ENCODE assay signal across 14 mouse cellular contexts in genomic region chr11:59717801-59718291, GRCm38 (mm10). TPM values are rescaled to one million over a fixed set of nuclear protein-coding genes. Genes with fewer than 3 reads are reported as not detected.
A peak's percentile ranks its signal among the peaks of the same experiment; 100 is the strongest.
DNase-seq lines count a peak whose midpoint lies in the region; ATAC-seq lines count a peak whose summit lies in the region.
"Had no signal": no experiment of that assay in that cellular context is flagged by ENCODE, and none has a peak within 500 bp of the region (broad histone marks: within the 10 kb centered on the region; RNA-seq: fewer than 3 reads in every experiment).

No protein-coding gene starts in this region.

- H3K4me1 ChIP-seq in hindbrain, embryonic 14.5 days (replicated peaks; ENCODE audit: control insufficient read depth, insufficient read depth, low read length), result no peaks in the 10 kb centered on the region

- no peak overlapping the region for H3K4me3 ChIP-seq in hindbrain, embryonic 14.5 days (replicated peaks; ENCODE audit: low read length)
- H3K4me3 ChIP-seq: heart, embryonic 12.5 days; midbrain, embryonic 12.5 days; neural tube, embryonic 13.5 days had no signal

- ATAC-seq in activated CD4-positive, CD25-positive, alpha-beta regulatory T cell, adult 4 months, result no peak
- no peak for ATAC-seq in hindbrain, embryonic 14.5 days (ENCODE audit: low FRiP score)

- H3K4me2 ChIP-seq in hindbrain, embryonic 14.5 days (replicated peaks), result no peak overlapping the region
- H3K4me2 ChIP-seq: heart, embryonic 12.5 days; lung, embryonic 14.5 days; midbrain, embryonic 12.5 days; neural tube, embryonic 13.5 days had no signal

- 94% methylated on average over 4 of the region's 4 CpGs for WGBS in hindbrain, embryonic 14.5 days

- DNase-seq in cerebellum, postnatal 14 days, result peak; percentile 19 to 42
- DNase-seq in cerebellum, postnatal 36 days, result no peak
- DNase-seq in 3T3-L1 (ENCODE audit: low read depth, low spot score), result peak; percentile 64
- DNase-seq in adrenal gland, postnatal 36 days, result peak; percentile 75 to 83
- peak; percentile 70 to 71 for DNase-seq in layer of hippocampus, postnatal 36 days
- no peak for DNase-seq in T-cell, adult 2 months (ENCODE audit: low spot score)
- DNase-seq in hindbrain, embryonic 14.5 days (ENCODE audit: low spot score), result no peak
- DNase-seq: gastrocnemius, postnatal 10 days; kidney, adult 8-10 months; lung, embryonic 14.5 days had no signal

- H3K27me3 ChIP-seq in hindbrain, embryonic 14.5 days (ENCODE audit: control insufficient read depth, insufficient read depth, low read length), result no peaks in the 10 kb centered on the region
- H3K27me3 ChIP-seq: heart, embryonic 12.5 days; midbrain, embryonic 12.5 days; neural tube, embryonic 13.5 days had no signal

- H3K36me3 ChIP-seq in hindbrain, embryonic 14.5 days (replicated peaks; ENCODE audit: control insufficient read depth, insufficient read depth), result no peaks in the 10 kb centered on the region
- H3K36me3 ChIP-seq: heart, embryonic 12.5 days; midbrain, embryonic 12.5 days; neural tube, embryonic 13.5 days had no signal

- no peak overlapping the region for H3K27ac ChIP-seq in hindbrain, embryonic 14.5 days
- H3K27ac ChIP-seq: midbrain, embryonic 12.5 days; neural tube, embryonic 13.5 days had no signal

- no peaks in the 10 kb centered on the region for H3K9me3 ChIP-seq in hindbrain, embryonic 14.5 days (ENCODE audit: control insufficient read depth, low read length)
- H3K9me3 ChIP-seq: heart, embryonic 12.5 days; midbrain, embryonic 12.5 days; neural tube, embryonic 13.5 days had no signal

- no peak overlapping the region for H3K9ac ChIP-seq in hindbrain, embryonic 14.5 days
- H3K9ac ChIP-seq: heart, embryonic 12.5 days; lung, embryonic 14.5 days; midbrain, embryonic 12.5 days; neural tube, embryonic 13.5 days had no signal

RNA-seq across cellular contexts. Expression of gene Mprip, which starts 56.7 kb away (rescaled TPM):
- total RNA-seq in adrenal gland, postnatal 36 days (2021), result 100 to 1,000 TPM; 201 to 212 TPM
- 100 to 1,000 TPM; 276 to 286 TPM for total RNA-seq in layer of hippocampus, postnatal 36 days (2021)
- 10 to 100 TPM; 18.3 to 22.0 TPM for polyA plus RNA-seq in activated CD4-positive, CD25-positive, alpha-beta regulatory T cell, adult 4 months (2017; shearing (Covaris generic))
- 68.1 and 71.5 TPM in 2 replicates for polyA plus RNA-seq in hindbrain, embryonic 14.5 days (2014; fragmentation: Nextera tagmentation; extraction: Ambion mirVana)

Comparison
In these comparisons a context has a peak if more than half of its experiments do, and no peak if none do; other contexts are left out.
1. DNase-seq: peak in cerebellum, postnatal 14 days (2 of 2), 3T3-L1 (single experiment), adrenal gland, postnatal 36 days (2 of 2) and layer of hippocampus, postnatal 36 days (2 of 2); none in cerebellum, postnatal 36 days (0 of 2), T-cell, adult 2 months (single experiment) and hindbrain, embryonic 14.5 days (single experiment).